Mouse (Mus musculus) MEL (cell line): ENCODE results near the gene Gm20388. TPM values are rescaled to one million over a fixed set of nuclear protein-coding genes. Genes with fewer than 3 reads are reported as not detected.
A peak's percentile ranks its signal among the peaks of the same experiment; 100 is the strongest.

Experiments
- DNase-seq: peaks from one replicate; pipeline ENCODE4 v3.0.0; 2011; ENCODE audit warnings: low read depth, low spot score
- H3K27ac ChIP-seq: 2 replicates; pipeline ENCODE4 v1.5.1; 2012; ENCODE audit warnings: low read depth, mild to moderate bottlenecking, control low read depth, low read length, moderate library complexity; ENCODE audit not compliant: control insufficient read depth
- H3K27me3 ChIP-seq, 2 experiments: fragments of 150-350 bp in 1 of 2; sonication (generic) in 1 of 2; 2 replicates each; pipeline ENCODE4 v1.6.1; 2012; ENCODE audit warnings: low read length in 2 of 2, mild to moderate bottlenecking in 2 of 2, improper control_type of control experiment in 1 of 2, moderate library complexity in 1 of 2; ENCODE audit not compliant: insufficient read depth in 2 of 2, control insufficient read depth in 1 of 2
- H3K36me3 ChIP-seq, 2 experiments: 2 replicates each; pipeline ENCODE4 v1.6.1; 2012 to 2014; ENCODE audit warnings: low read length in 2 of 2, improper control_type of control experiment in 1 of 2, inconsistent platforms in 1 of 2, mild to moderate bottlenecking in 1 of 2; ENCODE audit not compliant: insufficient read depth in 2 of 2, control insufficient read depth in 1 of 2
- H3K4me1 ChIP-seq, 2 experiments: fragments of 150-350 bp in 1 of 2; sonication (generic) in 1 of 2; 2 replicates each; pipeline ENCODE4 v1.6.1; 2012; ENCODE audit warnings: low read length in 2 of 2, improper control_type of control experiment in 1 of 2, mild to moderate bottlenecking in 1 of 2; ENCODE audit not compliant: insufficient read depth in 2 of 2, control insufficient read depth in 1 of 2
- H3K4me3 ChIP-seq, 2 experiments: fragments of 150-350 bp in 1 of 2; sonication (generic) in 1 of 2; 2 replicates each; pipeline ENCODE4 v1.5.1; 2012; ENCODE audit warnings: low read depth in 2 of 2, low read length in 2 of 2, mild to moderate bottlenecking in 2 of 2, moderate library complexity in 2 of 2, control low read depth in 1 of 2, improper control_type of control experiment in 1 of 2; ENCODE audit not compliant: control insufficient read depth in 1 of 2, insufficient read depth in 1 of 2
- H3K79me2 ChIP-seq: 2 replicates; pipeline ENCODE4 v1.6.1; 2012; ENCODE audit warnings: mild to moderate bottlenecking, low read length, moderate library complexity; ENCODE audit not compliant: control insufficient read depth, poor library complexity, insufficient read depth
- H3K9ac ChIP-seq: 2 replicates; pipeline ENCODE4 v1.6.1; 2012; ENCODE audit warnings: low read depth, mild to moderate bottlenecking, control low read depth, low read length, moderate library complexity; ENCODE audit not compliant: control insufficient read depth, poor library complexity, severe bottlenecking
- H3K9me3 ChIP-seq: fragments of 150-350 bp; sonication (generic); replicated peaks from 2 replicates; pipeline ENCODE4 v1.6.1; 2012; ENCODE audit warnings: mild to moderate bottlenecking, low read length, improper control_type of control experiment, moderate library complexity; ENCODE audit not compliant: insufficient read depth
- CHD2 ChIP-seq: IDR thresholded peaks from 2 replicates; pipeline ENCODE4 v1.6.1; 2011; ENCODE audit warnings: low read length, improper control_type of control experiment
- CTCF ChIP-seq, 3 experiments: IDR thresholded peaks in 2 of 3; conservative IDR thresholded peaks in 1 of 3; 2 replicates each; pipeline ENCODE4 v1.5.1; 2011 to 2012; ENCODE audit warnings: low read length in 3 of 3, low read depth in 2 of 3, mild to moderate bottlenecking in 2 of 3, improper control_type of control experiment in 1 of 3, inconsistent platforms in 1 of 3, mixed read lengths in 1 of 3, moderate library complexity in 1 of 3; ENCODE audit not compliant: control insufficient read depth in 1 of 3, insufficient read depth in 1 of 3, poor library complexity in 1 of 3, severe bottlenecking in 1 of 3
- ELF1 ChIP-seq: IDR thresholded peaks from 2 replicates; pipeline ENCODE4 v1.6.1; 2014; ENCODE audit warnings: low read depth, mild to moderate bottlenecking, inconsistent platforms, low read length, improper control_type of control experiment, moderate library complexity
- EP300 ChIP-seq, 2 experiments: IDR thresholded peaks; 2 replicates each; pipeline ENCODE4 v1.6.1; 2011; ENCODE audit warnings: improper control_type of control experiment in 2 of 2, low read length in 2 of 2, low read depth in 1 of 2, mild to moderate bottlenecking in 1 of 2
- ETS1 ChIP-seq: IDR thresholded peaks from 2 replicates; pipeline ENCODE4 v1.6.1; 2012; ENCODE audit warnings: low read depth, mild to moderate bottlenecking, inconsistent platforms, low read length, improper control_type of control experiment, moderate library complexity
- HCFC1 ChIP-seq: IDR thresholded peaks from 2 replicates; pipeline ENCODE4 v1.6.1; 2012; ENCODE audit warnings: low read depth, mild to moderate bottlenecking, inconsistent platforms, low read length, improper control_type of control experiment, moderate library complexity
- KAT2A ChIP-seq: conservative IDR thresholded peaks from 2 replicates; pipeline ENCODE4 v1.6.1; 2012; ENCODE audit warnings: low read depth, low read length, improper control_type of control experiment, inconsistent platforms
- MAZ ChIP-seq: IDR thresholded peaks from 2 replicates; pipeline ENCODE4 v1.6.1; 2012; ENCODE audit warnings: low read depth, mild to moderate bottlenecking, inconsistent platforms, low read length, improper control_type of control experiment
- NRF1 ChIP-seq: IDR thresholded peaks from 2 replicates; pipeline ENCODE4 v1.6.1; 2014; ENCODE audit warnings: low read depth, mild to moderate bottlenecking, inconsistent platforms, low read length, improper control_type of control experiment, moderate library complexity; ENCODE audit not compliant: poor library complexity, insufficient read depth, severe bottlenecking
- POLR2A ChIP-seq, 2 experiments: IDR thresholded peaks; 2 replicates each; pipeline ENCODE4 v1.6.1; 2011 to 2012; ENCODE audit warnings: low read length in 2 of 2, mild to moderate bottlenecking in 2 of 2, control low read depth in 1 of 2, improper control_type of control experiment in 1 of 2, low read depth in 1 of 2, moderate library complexity in 1 of 2; ENCODE audit not compliant: control insufficient read depth in 1 of 2, insufficient read depth in 1 of 2, poor library complexity in 1 of 2
- POLR2AphosphoS2 ChIP-seq: IDR thresholded peaks from 2 replicates; pipeline ENCODE4 v1.6.1; 2011; ENCODE audit warnings: low read length, improper control_type of control experiment
- RCOR1 ChIP-seq: IDR thresholded peaks from 2 replicates; pipeline ENCODE4 v1.6.1; 2012; ENCODE audit warnings: low read depth, mild to moderate bottlenecking, inconsistent platforms, low read length, improper control_type of control experiment
- SIN3A ChIP-seq: IDR thresholded peaks from 2 replicates; pipeline ENCODE4 v1.6.1; 2012; ENCODE audit warnings: low read length, improper control_type of control experiment, inconsistent platforms
- TBP ChIP-seq: IDR thresholded peaks from 2 replicates; pipeline ENCODE4 v1.8.0; 2011; ENCODE audit warnings: low read depth, low read length, improper control_type of control experiment
- ZMIZ1 ChIP-seq: IDR thresholded peaks from 2 replicates; pipeline ENCODE4 v1.6.1; 2012; ENCODE audit warnings: low read depth, mild to moderate bottlenecking, inconsistent platforms, low read length, improper control_type of control experiment, moderate library complexity
- polyA plus RNA-seq, 2 experiments: library from polyadenylated mRNA; stranded (reverse) in 1 of 2; unstranded in 1 of 2; fragments of >175 nt in 1 of 2; fragments of >200 nt in 1 of 2; gene quantifications; 2 replicates each; pipeline versions ENCODE4 v1.2.1 to v1.2.4; 2012; ENCODE audit warnings: low replicate concordance in 2 of 2, low read depth in 1 of 2; ENCODE audit not compliant: insufficient read length in 2 of 2, insufficient read depth in 1 of 2, missing spikeins in 1 of 2
- total RNA-seq: library from RNA; depleted of rRNA; stranded (reverse); fragments of 300-350 nt; gene quantifications from 2 replicates; pipeline ENCODE4 v1.2.3, GENCODE M21; 2012

Gene Gm20388
- total and polyA plus RNA-seq, 3 experiments = 11.1 to 17.8 TPM; not detected in 1

DNA sequence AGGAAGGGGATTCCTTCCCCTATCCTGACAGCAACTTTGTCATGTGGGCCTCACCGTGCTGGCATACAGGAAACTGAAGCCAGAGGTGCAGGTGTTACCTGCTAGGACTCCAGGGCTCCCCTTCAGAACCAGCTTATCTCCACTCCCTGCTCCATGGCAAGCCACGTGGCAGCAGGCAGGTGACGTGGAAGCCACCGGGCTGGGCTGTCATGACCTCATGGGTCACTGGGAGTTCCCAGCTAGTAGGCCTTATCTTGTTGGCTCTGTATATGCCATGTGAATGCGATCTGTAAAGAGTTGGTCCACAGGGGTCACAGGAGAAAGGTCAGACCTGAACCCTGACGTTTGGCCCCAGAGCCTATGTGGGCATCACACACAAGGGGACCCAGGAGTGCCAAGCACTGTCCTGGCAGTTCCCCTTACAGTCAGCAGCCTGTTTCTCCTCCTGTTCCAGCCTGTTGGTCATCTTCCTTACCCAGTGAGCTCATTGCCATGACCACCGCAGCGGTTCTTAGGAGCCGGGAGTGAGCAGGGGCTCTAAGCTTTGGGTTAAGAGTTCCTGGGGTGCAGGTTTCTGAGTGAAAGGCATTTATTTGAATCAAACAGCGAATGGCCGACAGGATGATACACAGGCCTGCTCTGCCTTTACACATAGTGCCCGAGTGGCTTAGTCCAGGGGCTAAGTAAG lies 2419.9 kb downstream of the Gm20388 start:
- Histone ChIP-seq H3K4me3 (no peak overlapping the region), H3K4me1 (peaks cover 4 to 18% of the 10 kb centered on the region in 2 experiments; a peak in 3 of 4 replicates), H3K27me3 (no peaks in the 10 kb centered on the region), H3K79me2 (peaks cover 8% of the 10 kb centered on the region), H3K36me3 (peaks cover 25 to 33% of the 10 kb centered on the region in 2 experiments), H3K9me3 (no peaks in the 10 kb centered on the region), H3K27ac (peak overlapping the region; percentile 16; the same call in 1 of the 2 replicates), H3K9ac (no peak overlapping the region)
- TF ChIP-seq CTCF (IDR thresholded peaks at IDR 0.05 in 2 of 3, conservative IDR thresholded peaks at IDR 0.05 in 1 of 3; ENCODE audit: control insufficient read depth in 1 of 3, insufficient read depth in 1 of 3, low read depth in 2 of 3, low read length in 3 of 3, poor library complexity in 1 of 3, severe bottlenecking in 1 of 3) = no peak
- TF ChIP-seq ELF1 = no peak
- no peak for TF ChIP-seq ETS1
- no peak for TF ChIP-seq NRF1
- TF ChIP-seq RCOR1 = no peak
- no peak; the same call in 1 of the 2 replicates for TF ChIP-seq POLR2AphosphoS2
- no peak; a peak in 1 of 4 replicates for TF ChIP-seq POLR2A (IDR thresholded peaks at IDR 0.05; ENCODE audit: control insufficient read depth in 1 of 2, insufficient read depth in 1 of 2, low read depth in 1 of 2, low read length in 2 of 2, poor library complexity in 1 of 2)
- TF ChIP-seq KAT2A = no peak
- no peak for TF ChIP-seq CHD2
- TF ChIP-seq HCFC1 = no peak
- no peak for TF ChIP-seq ZMIZ1
- DNase-seq = no peak

DNA sequence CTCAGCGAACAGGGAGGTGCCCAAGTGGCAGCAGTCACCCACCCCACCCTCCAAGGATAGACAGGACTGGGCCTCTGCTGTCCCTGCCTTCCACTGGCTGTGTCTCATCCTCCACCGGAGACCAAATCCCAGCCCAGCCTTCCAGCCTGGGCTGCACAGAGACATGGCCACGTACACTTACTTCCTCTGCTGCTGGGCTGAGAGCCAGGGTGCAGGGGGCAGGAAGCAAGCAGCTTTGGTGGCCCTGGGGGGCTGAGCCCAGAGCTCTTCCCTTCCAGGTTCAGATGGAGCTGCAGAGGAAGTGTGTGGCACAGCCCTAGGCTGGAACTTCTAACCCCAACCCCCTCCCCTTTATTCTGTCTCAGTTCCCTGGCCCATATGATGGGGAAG lies 2420.5 kb downstream of the Gm20388 start:
- no peak for DNase-seq
- H3K79me2 ChIP-seq = peaks cover 5% of the 10 kb centered on the region
- 0 out of 2 replicates have a peak, but pooled peaks have one; percentile 52 for TF ChIP-seq POLR2AphosphoS2
- no peak for TF ChIP-seq CTCF (IDR thresholded peaks at IDR 0.05 in 2 of 3, conservative IDR thresholded peaks at IDR 0.05 in 1 of 3; ENCODE audit: control insufficient read depth in 1 of 3, insufficient read depth in 1 of 3, low read depth in 2 of 3, low read length in 3 of 3, poor library complexity in 1 of 3, severe bottlenecking in 1 of 3)
- no peak for TF ChIP-seq TBP
- TF ChIP-seq SIN3A = no peak
- peak; percentile 51; the same call in 1 of the 2 replicates for TF ChIP-seq MAZ
- 0 out of 4 replicates have a peak, but pooled peaks of 1 of the 2 experiments have one; percentile 15 for TF ChIP-seq EP300 (IDR thresholded peaks at IDR 0.05; ENCODE audit: low read depth in 1 of 2, low read length in 2 of 2)
- no peak overlapping the region for H3K9ac ChIP-seq
- H3K27me3 ChIP-seq = no peaks in the 10 kb centered on the region
- H3K4me3 ChIP-seq = no peak overlapping the region
- H3K4me1 ChIP-seq = peaks cover 4 to 14% of the 10 kb centered on the region in 2 experiments; a peak in 3 of 4 replicates
- H3K27ac ChIP-seq = 0 out of 2 replicates have a peak overlapping the region, but pooled peaks have one; percentile 16
- no peaks in the 10 kb centered on the region for H3K9me3 ChIP-seq
- H3K36me3 ChIP-seq = peaks cover 20 to 34% of the 10 kb centered on the region in 2 experiments
